In the genomic region with DNA sequence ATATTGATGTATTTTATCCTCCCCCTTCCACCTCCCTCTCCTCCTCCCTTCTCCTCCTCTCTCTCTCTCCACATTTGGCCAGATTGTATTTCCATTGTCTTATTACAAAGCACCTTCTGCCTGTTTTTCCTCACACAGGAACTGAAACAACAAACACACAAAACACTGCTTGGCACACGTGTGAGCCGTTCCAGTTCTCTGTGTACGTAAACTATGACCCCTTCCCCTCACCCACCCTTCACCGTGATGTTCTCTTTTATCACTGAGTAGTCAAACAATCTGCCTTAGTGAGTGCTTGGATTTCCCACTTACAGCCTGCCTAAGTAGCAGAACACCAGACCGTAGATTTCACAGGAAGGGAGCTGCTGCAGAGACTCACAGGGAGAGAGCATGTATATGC, we compare ENCODE assay signal across 20 mouse cellular contexts.
DNase-seq lines count a peak whose midpoint lies in the region; ATAC-seq lines count a peak whose summit lies in the region.
"Had no signal": no experiment of that assay in that cellular context is flagged by ENCODE, and none has a peak within 500 bp of the region (broad histone marks: within the 10 kb centered on the region; RNA-seq: fewer than 3 reads in every experiment).

No protein-coding gene starts in this region.

- no peaks in the 10 kb centered on the region for H3K4me1 ChIP-seq in kidney, embryonic 14.5 days (ENCODE audit: control insufficient read depth, insufficient read depth, low read length)
- H3K4me1 ChIP-seq in neural tube, embryonic 13.5 days (replicated peaks) = peaks cover 33% of the 10 kb centered on the region
- H3K4me1 ChIP-seq in neural tube, embryonic 15.5 days = peaks cover 30% of the 10 kb centered on the region
- H3K4me1 ChIP-seq in forebrain, embryonic 16.5 days (replicated peaks; ENCODE audit: control insufficient read depth, insufficient read depth, low read length) = peaks cover 21% of the 10 kb centered on the region
- H3K4me1 ChIP-seq: megakaryocyte, embryonic 14.5 days had no signal

- no peaks in the 10 kb centered on the region for H3K9me3 ChIP-seq in kidney, embryonic 14.5 days (ENCODE audit: control insufficient read depth, low read length)
- H3K9me3 ChIP-seq in neural tube, embryonic 13.5 days = no peaks in the 10 kb centered on the region
- H3K9me3 ChIP-seq in neural tube, embryonic 15.5 days (replicated peaks) = no peaks in the 10 kb centered on the region
- no peaks in the 10 kb centered on the region for H3K9me3 ChIP-seq in forebrain, embryonic 16.5 days (ENCODE audit: control insufficient read depth, low read length)
- H3K9me3 ChIP-seq: hindbrain, embryonic 15.5 days; megakaryocyte, embryonic 14.5 days had no signal

- no peak overlapping the region for H3K4me3 ChIP-seq in kidney, embryonic 14.5 days (ENCODE audit: low read length)
- no peak overlapping the region for H3K4me3 ChIP-seq in neural tube, embryonic 13.5 days
- H3K4me3 ChIP-seq in neural tube, embryonic 15.5 days (replicated peaks) = no peak overlapping the region
- no peak overlapping the region for H3K4me3 ChIP-seq in forebrain, embryonic 16.5 days (replicated peaks; ENCODE audit: low read length)
- H3K4me3 ChIP-seq: hindbrain, embryonic 15.5 days; left cerebral cortex, adult 2 months; megakaryocyte, embryonic 14.5 days; myocyte had no signal

- WGBS in kidney, embryonic 14.5 days = 11% methylated on average over 5 of the region's 5 CpGs
- 19% methylated on average over 5 of the region's 5 CpGs for WGBS in neural tube, embryonic 13.5 days
- 15% methylated on average over 5 of the region's 5 CpGs for WGBS in neural tube, embryonic 15.5 days
- WGBS in forebrain, embryonic 16.5 days = 7% methylated on average over 5 of the region's 5 CpGs

- DNase-seq in kidney, postnatal 10 days = no peak
- no peak for DNase-seq in thymus, postnatal 10 days (ENCODE audit: low spot score in 2 of 2)
- no peak for DNase-seq in cerebellum, postnatal 4 days (ENCODE audit: low spot score in 2 of 2)
- DNase-seq: cerebellum, adult 8-10 months; gastrocnemius, postnatal 36 days; kidney, postnatal 14 days; layer of hippocampus, adult 9-11 months; lung, adult 18-20 months; lung, postnatal 14 days; thymus, adult 2 months had no signal

- H3K36me3 ChIP-seq in kidney, embryonic 14.5 days (ENCODE audit: control insufficient read depth, insufficient read depth, low read length) = no peaks in the 10 kb centered on the region
- no peaks in the 10 kb centered on the region for H3K36me3 ChIP-seq in neural tube, embryonic 13.5 days
- no peaks in the 10 kb centered on the region for H3K36me3 ChIP-seq in neural tube, embryonic 15.5 days
- no peaks in the 10 kb centered on the region for H3K36me3 ChIP-seq in forebrain, embryonic 16.5 days (ENCODE audit: control insufficient read depth, insufficient read depth)
- H3K36me3 ChIP-seq: hindbrain, embryonic 15.5 days had no signal

- no peak overlapping the region for H3K27ac ChIP-seq in kidney, embryonic 14.5 days (ENCODE audit: low read depth, low read length)
- H3K27ac ChIP-seq in neural tube, embryonic 13.5 days (replicated peaks) = peak overlapping the region; percentile 49; the same call in 1 of the 2 replicates
- no peak overlapping the region for H3K27ac ChIP-seq in neural tube, embryonic 15.5 days (replicated peaks)
- no peak overlapping the region for H3K27ac ChIP-seq in forebrain, embryonic 16.5 days (ENCODE audit: low read length)
- H3K27ac ChIP-seq: hindbrain, embryonic 15.5 days; left cerebral cortex, adult 2 months had no signal

- peak; percentile 35; the same call in 1 of the 2 replicates for ATAC-seq in kidney, embryonic 14.5 days (ENCODE audit: low FRiP score, low TSS enrichment)
- no peak for ATAC-seq in neural tube, embryonic 13.5 days (ENCODE audit: low read depth)
- ATAC-seq in neural tube, embryonic 15.5 days (ENCODE audit: low FRiP score) = no peak
- ATAC-seq in forebrain, embryonic 16.5 days = peak; percentile 73
- ATAC-seq: intestine, postnatal 0 days had no signal

- no peaks in the 10 kb centered on the region for H3K27me3 ChIP-seq in kidney, embryonic 14.5 days (ENCODE audit: control insufficient read depth, insufficient read depth, low read length)
- H3K27me3 ChIP-seq in neural tube, embryonic 13.5 days = no peaks in the 10 kb centered on the region
- no peaks in the 10 kb centered on the region for H3K27me3 ChIP-seq in neural tube, embryonic 15.5 days (replicated peaks)
- H3K27me3 ChIP-seq in forebrain, embryonic 16.5 days (replicated peaks; ENCODE audit: control insufficient read depth, insufficient read depth, low read length) = no peaks in the 10 kb centered on the region
- H3K27me3 ChIP-seq: hindbrain, embryonic 15.5 days; megakaryocyte, embryonic 14.5 days had no signal

- H3K9ac ChIP-seq in kidney, embryonic 14.5 days (ENCODE audit: low read depth, low read length) = no peak overlapping the region
- no peak overlapping the region for H3K9ac ChIP-seq in neural tube, embryonic 13.5 days
- no peak overlapping the region for H3K9ac ChIP-seq in neural tube, embryonic 15.5 days (replicated peaks)
- H3K9ac ChIP-seq in forebrain, embryonic 16.5 days (replicated peaks; ENCODE audit: low read depth, low read length) = no peak overlapping the region
- H3K9ac ChIP-seq: hindbrain, embryonic 15.5 days had no signal

- no peak overlapping the region for H3K4me2 ChIP-seq in kidney, embryonic 14.5 days (replicated peaks; ENCODE audit: low read depth, low read length)
- no peak overlapping the region for H3K4me2 ChIP-seq in neural tube, embryonic 13.5 days
- no peak overlapping the region for H3K4me2 ChIP-seq in neural tube, embryonic 15.5 days
- no peak overlapping the region for H3K4me2 ChIP-seq in forebrain, embryonic 16.5 days (ENCODE audit: low read length)
- H3K4me2 ChIP-seq: hindbrain, embryonic 15.5 days; liver, embryonic 11.5 days had no signal

Comparison
In these comparisons a context has a peak if more than half of its experiments do, and no peak if none do; other contexts are left out.
1. ATAC-seq: peak in kidney, embryonic 14.5 days (single experiment) and forebrain, embryonic 16.5 days (single experiment); none in neural tube, embryonic 13.5 days (single experiment) and neural tube, embryonic 15.5 days (single experiment).